Mouse (Mus musculus): ENCODE data around the gene Gpr161. TPM values are rescaled to one million over a fixed set of nuclear protein-coding genes. Genes with fewer than 3 reads are reported as not detected.
"Not testable (repeated sequence)": the region's sequence is repeated elsewhere in the genome, so short reads cannot be mapped to it uniquely, and the experiment has no call there.

Gpr161 gene
- polyA plus RNA-seq, 1 experiment from 2014 or later = 4.7 TPM

- 90% methylated on average over 2 of the region's 2 CpGs for WGBS
- H3K4me2 ChIP-seq (ENCODE audit: low read length) = no peak overlapping the region
- H3K36me3 ChIP-seq (ENCODE audit: control insufficient read depth, insufficient read depth, low read length) = peaks cover 20% of the 10 kb centered on the region
- no peak overlapping the region for H3K4me3 ChIP-seq (ENCODE audit: low read depth, low read length)
- ATAC-seq (no peak), DNase-seq (ENCODE audit: low spot score) (no peak)
- no peaks in the 10 kb centered on the region for H3K27me3 ChIP-seq (replicated peaks; ENCODE audit: control insufficient read depth, insufficient read depth, low read length)
- H3K9me3 ChIP-seq (replicated peaks; ENCODE audit: control insufficient read depth, low read length) = no peaks in the 10 kb centered on the region
- H3K4me1 ChIP-seq (ENCODE audit: control insufficient read depth, insufficient read depth, low read length) = no peaks in the 10 kb centered on the region
- no peak overlapping the region for H3K27ac ChIP-seq (ENCODE audit: low read depth, low read length)
- no peak overlapping the region for H3K9ac ChIP-seq (ENCODE audit: low read length)
These were observed 31.8 kb downstream of the Gpr161 start for GRCm38 (mm10) chr1:165327370-165327769.

- WGBS = 94% methylated on average over 5 of the region's 5 CpGs
- H3K9ac ChIP-seq (ENCODE audit: low read length) = no peak overlapping the region
- no peak for ATAC-seq
- no peak overlapping the region for H3K4me2 ChIP-seq (ENCODE audit: low read length)
- H3K27ac ChIP-seq (ENCODE audit: low read depth, low read length) = no peak overlapping the region
- H3K36me3 ChIP-seq (ENCODE audit: control insufficient read depth, insufficient read depth, low read length) = peaks cover 16% of the 10 kb centered on the region
- no peak overlapping the region for H3K4me3 ChIP-seq (ENCODE audit: low read depth, low read length)
- no peaks in the 10 kb centered on the region for H3K9me3 ChIP-seq (replicated peaks; ENCODE audit: control insufficient read depth, low read length)
- no peaks in the 10 kb centered on the region for H3K27me3 ChIP-seq (replicated peaks; ENCODE audit: control insufficient read depth, insufficient read depth, low read length)
- no peaks in the 10 kb centered on the region for H3K4me1 ChIP-seq (ENCODE audit: control insufficient read depth, insufficient read depth, low read length)
- no peak for DNase-seq (ENCODE audit: low spot score)
These were observed 32.2 kb downstream of the Gpr161 start for GRCm38 (mm10) chr1:165327831-165328230.

- not testable (repeated sequence) for H3K27me3 ChIP-seq (replicated peaks; ENCODE audit: control insufficient read depth, insufficient read depth, low read length); H3K4me1 ChIP-seq (ENCODE audit: control insufficient read depth, insufficient read depth, low read length); DNase-seq (ENCODE audit: low spot score); ATAC-seq; H3K9ac ChIP-seq (ENCODE audit: low read length); H3K4me2 ChIP-seq (ENCODE audit: low read length); H3K36me3 ChIP-seq (ENCODE audit: control insufficient read depth, insufficient read depth, low read length); H3K9me3 ChIP-seq (replicated peaks; ENCODE audit: control insufficient read depth, low read length); H3K27ac ChIP-seq (ENCODE audit: low read depth, low read length); H3K4me3 ChIP-seq (ENCODE audit: low read depth, low read length)
- 96% methylated on average over 17 of the region's 17 CpGs for WGBS
These were observed 33.0 kb downstream of the Gpr161 start for GRCm38 (mm10) chr1:165328384-165329289.

- Histone ChIP-seq H3K4me1 (ENCODE audit: control insufficient read depth, insufficient read depth, low read length) (no peaks in the 10 kb centered on the region), H3K27me3 (replicated peaks; ENCODE audit: control insufficient read depth, insufficient read depth, low read length) (no peaks in the 10 kb centered on the region), H3K27ac (ENCODE audit: low read depth, low read length) (no peak overlapping the region), H3K36me3 (ENCODE audit: control insufficient read depth, insufficient read depth, low read length) (no peaks in the 10 kb centered on the region), H3K9me3 (replicated peaks; ENCODE audit: control insufficient read depth, low read length) (no peaks in the 10 kb centered on the region), H3K4me3 (ENCODE audit: low read depth, low read length) (no peak overlapping the region), H3K4me2 (ENCODE audit: low read length) (no peak overlapping the region), H3K9ac (ENCODE audit: low read length) (no peak overlapping the region)
- ATAC-seq (no peak), DNase-seq (ENCODE audit: low spot score) (no peak)
These were observed 35.3 kb downstream of the Gpr161 start for GRCm38 (mm10) chr1:165330859-165331258.

- DNase-seq (ENCODE audit: low spot score) = no peak
- ATAC-seq = no peak
- WGBS = 91% methylated on average over 3 of the region's 3 CpGs
- no peak overlapping the region for H3K27ac ChIP-seq (ENCODE audit: low read depth, low read length)
- H3K4me1 ChIP-seq (ENCODE audit: control insufficient read depth, insufficient read depth, low read length) = no peaks in the 10 kb centered on the region
- H3K4me2 ChIP-seq (ENCODE audit: low read length) = no peak overlapping the region
- no peaks in the 10 kb centered on the region for H3K36me3 ChIP-seq (ENCODE audit: control insufficient read depth, insufficient read depth, low read length)
- H3K9ac ChIP-seq (ENCODE audit: low read length) = no peak overlapping the region
- H3K27me3 ChIP-seq (replicated peaks; ENCODE audit: control insufficient read depth, insufficient read depth, low read length) = no peaks in the 10 kb centered on the region
- no peaks in the 10 kb centered on the region for H3K9me3 ChIP-seq (replicated peaks; ENCODE audit: control insufficient read depth, low read length)
- no peak overlapping the region for H3K4me3 ChIP-seq (ENCODE audit: low read depth, low read length)
These were observed 37.2 kb downstream of the Gpr161 start for GRCm38 (mm10) chr1:165332797-165333196.

- Histone ChIP-seq H3K27me3 (replicated peaks; ENCODE audit: control insufficient read depth, insufficient read depth, low read length) (no peaks in the 10 kb centered on the region), H3K9me3 (replicated peaks; ENCODE audit: control insufficient read depth, low read length) (no peaks in the 10 kb centered on the region), H3K4me1 (ENCODE audit: control insufficient read depth, insufficient read depth, low read length) (0 out of 2 replicates have a peak, but pooled peaks cover 5% of the 10 kb centered on the region), H3K9ac (ENCODE audit: low read length) (no peak overlapping the region), H3K4me2 (ENCODE audit: low read length) (no peak overlapping the region), H3K4me3 (ENCODE audit: low read depth, low read length) (no peak overlapping the region), H3K27ac (ENCODE audit: low read depth, low read length) (no peak overlapping the region), H3K36me3 (ENCODE audit: control insufficient read depth, insufficient read depth, low read length) (no peaks in the 10 kb centered on the region)
- DNase-seq (ENCODE audit: low spot score) = no peak
- WGBS = 60% methylated on average over 7 of the region's 7 CpGs
- no peak for ATAC-seq
These were observed 46.5 kb downstream of the Gpr161 start for GRCm38 (mm10) chr1:165342126-165342525.

GRCm38 (mm10) chr1:165344453-165344852 lies 48.9 kb downstream of the Gpr161 start:
- no peak overlapping the region for H3K4me2 ChIP-seq (ENCODE audit: low read length)
- H3K9ac ChIP-seq (ENCODE audit: low read length) = no peak overlapping the region
- H3K27ac ChIP-seq (ENCODE audit: low read depth, low read length) = no peak overlapping the region
- H3K9me3 ChIP-seq (replicated peaks; ENCODE audit: control insufficient read depth, low read length) = no peaks in the 10 kb centered on the region
- no peaks in the 10 kb centered on the region for H3K27me3 ChIP-seq (replicated peaks; ENCODE audit: control insufficient read depth, insufficient read depth, low read length)
- H3K36me3 ChIP-seq (ENCODE audit: control insufficient read depth, insufficient read depth, low read length) = no peaks in the 10 kb centered on the region
- DNase-seq (ENCODE audit: low spot score) (peak; percentile 47), ATAC-seq (peak; percentile 67; the same call in 1 of the 2 replicates)
- WGBS = 16% methylated on average over 4 of the region's 4 CpGs
- H3K4me1 ChIP-seq (ENCODE audit: control insufficient read depth, insufficient read depth, low read length) = 0 out of 2 replicates have a peak, but pooled peaks cover 5% of the 10 kb centered on the region
- no peak overlapping the region for H3K4me3 ChIP-seq (ENCODE audit: low read depth, low read length)

GRCm38 (mm10) chr1:165348627-165349026 lies 53.0 kb downstream of the Gpr161 start:
- DNase-seq (ENCODE audit: low spot score) = no peak
- ATAC-seq = no peak
- Histone ChIP-seq H3K4me1 (ENCODE audit: control insufficient read depth, insufficient read depth, low read length) (0 out of 2 replicates have a peak, but pooled peaks cover 5% of the 10 kb centered on the region), H3K4me2 (ENCODE audit: low read length) (no peak overlapping the region), H3K36me3 (ENCODE audit: control insufficient read depth, insufficient read depth, low read length) (peaks cover 4% of the 10 kb centered on the region; the same call in 1 of the 2 replicates), H3K9me3 (replicated peaks; ENCODE audit: control insufficient read depth, low read length) (no peaks in the 10 kb centered on the region), H3K4me3 (ENCODE audit: low read depth, low read length) (no peak overlapping the region), H3K27me3 (replicated peaks; ENCODE audit: control insufficient read depth, insufficient read depth, low read length) (no peaks in the 10 kb centered on the region), H3K27ac (ENCODE audit: low read depth, low read length) (no peak overlapping the region), H3K9ac (ENCODE audit: low read length) (no peak overlapping the region)

GRCm38 (mm10) chr1:165356347-165356746 lies 60.8 kb downstream of the Gpr161 start:
- no peak for ATAC-seq

More at GRCm38 (mm10) chr1:165356347-165356746, 60.8 kb downstream of the Gpr161 start:
- 90% methylated on average over 2 of the region's 2 CpGs for WGBS
- Histone ChIP-seq H3K27ac (ENCODE audit: low read depth, low read length) (no peak overlapping the region), H3K9me3 (replicated peaks; ENCODE audit: control insufficient read depth, low read length) (no peaks in the 10 kb centered on the region), H3K4me3 (ENCODE audit: low read depth, low read length) (no peak overlapping the region), H3K27me3 (replicated peaks; ENCODE audit: control insufficient read depth, insufficient read depth, low read length) (no peaks in the 10 kb centered on the region), H3K4me2 (ENCODE audit: low read length) (no peak overlapping the region), H3K4me1 (ENCODE audit: control insufficient read depth, insufficient read depth, low read length) (no peaks in the 10 kb centered on the region), H3K36me3 (ENCODE audit: control insufficient read depth, insufficient read depth, low read length) (no peaks in the 10 kb centered on the region), H3K9ac (ENCODE audit: low read length) (no peak overlapping the region)
- DNase-seq (ENCODE audit: low spot score) = no peak
